Mouse (Mus musculus) embryo, embryonic 10 days (tissue): ENCODE measurements around the gene Arf6.
"Not testable (repeated sequence)": the region's sequence is repeated elsewhere in the genome, so short reads cannot be mapped to it uniquely, and the experiment has no call there.

Experiments
- DNase-seq: peaks from one replicate; pipeline ENCODE4 v3.0.0-alpha.2; 2015; ENCODE audit warnings: low spot score

The Arf6 gene

GRCm38 (mm10) chr12:69373850-69374766 is 2.2 kb downstream of the Arf6 start:
- no peak for DNase-seq

DNA sequence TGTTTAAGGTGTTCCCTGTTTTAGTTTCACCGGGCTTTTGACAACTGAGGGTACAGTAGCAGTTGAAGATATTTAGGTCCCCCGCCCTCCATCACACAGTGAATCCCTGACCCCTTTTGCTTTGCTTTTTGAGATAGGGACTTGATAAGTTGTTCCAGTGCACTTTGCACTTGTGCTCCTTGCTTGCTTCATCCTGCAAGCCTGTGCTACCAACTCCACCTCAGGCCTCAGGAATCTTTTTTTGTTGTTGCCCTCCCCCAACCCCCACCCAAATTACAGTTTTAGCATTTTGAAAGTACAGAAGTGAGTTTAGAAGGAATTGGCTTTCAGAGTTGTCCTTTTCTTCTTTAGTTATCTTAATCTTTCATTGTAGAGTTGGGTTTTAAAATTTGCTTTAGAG is 4.2 kb downstream of the Arf6 start:
- no peak for DNase-seq

GRCm38 (mm10) chr12:69377188-69377587 is 5.2 kb downstream of the Arf6 start:
- DNase-seq, result no peak

DNA sequence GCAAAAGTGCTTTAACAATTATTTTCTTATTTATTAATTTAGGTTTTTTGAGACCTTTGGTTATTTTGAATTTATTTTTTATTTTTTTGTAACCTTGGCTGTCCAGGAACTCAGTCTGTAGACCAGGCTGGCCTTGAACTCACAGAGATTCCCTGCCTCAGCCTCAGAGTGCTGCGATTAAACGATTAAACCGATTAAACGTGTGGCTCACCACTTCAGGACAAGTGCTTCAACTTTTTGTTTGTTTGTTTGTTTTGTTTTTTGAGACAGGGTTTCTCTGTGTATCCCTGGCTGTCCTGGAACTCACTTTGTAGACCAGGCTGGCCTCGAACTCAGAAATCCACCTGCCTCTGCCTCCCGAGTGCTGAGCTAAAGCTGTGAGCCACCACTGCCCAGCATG is 5.7 kb downstream of the Arf6 start:
- not testable (repeated sequence) for DNase-seq

GRCm38 (mm10) chr12:69378558-69379454 is 6.9 kb downstream of the Arf6 start:
- DNase-seq, result no peak

DNA sequence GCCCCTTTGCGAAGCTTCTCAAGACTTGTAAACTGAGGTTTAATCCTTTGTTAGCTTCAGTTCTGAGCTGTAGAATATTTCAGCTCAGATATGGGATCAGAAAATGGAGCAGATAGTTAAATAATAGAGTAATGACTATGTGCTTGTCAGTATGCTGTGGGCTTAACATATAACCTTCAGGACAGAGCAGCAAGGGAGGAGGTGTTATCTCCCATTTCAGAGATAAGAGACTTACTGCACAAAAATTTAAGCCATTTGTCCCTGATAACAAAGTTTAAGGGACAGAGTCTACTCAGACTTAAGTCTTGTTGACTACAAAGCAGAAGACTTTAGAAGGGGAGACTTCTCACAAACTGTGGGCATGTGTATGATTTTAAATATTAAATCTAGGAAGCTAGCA is 10.9 kb downstream of the Arf6 start:
- DNase-seq, result no peak

GRCm38 (mm10) chr12:69384606-69385005 is 12.7 kb downstream of the Arf6 start:
- no peak for DNase-seq

- no peak for DNase-seq
Measured at GRCm38 (mm10) chr12:69385542-69386280, 13.8 kb downstream of the Arf6 start.

- not testable (repeated sequence) for DNase-seq
Measured at GRCm38 (mm10) chr12:69386281-69386732, 14.4 kb downstream of the Arf6 start.

DNA sequence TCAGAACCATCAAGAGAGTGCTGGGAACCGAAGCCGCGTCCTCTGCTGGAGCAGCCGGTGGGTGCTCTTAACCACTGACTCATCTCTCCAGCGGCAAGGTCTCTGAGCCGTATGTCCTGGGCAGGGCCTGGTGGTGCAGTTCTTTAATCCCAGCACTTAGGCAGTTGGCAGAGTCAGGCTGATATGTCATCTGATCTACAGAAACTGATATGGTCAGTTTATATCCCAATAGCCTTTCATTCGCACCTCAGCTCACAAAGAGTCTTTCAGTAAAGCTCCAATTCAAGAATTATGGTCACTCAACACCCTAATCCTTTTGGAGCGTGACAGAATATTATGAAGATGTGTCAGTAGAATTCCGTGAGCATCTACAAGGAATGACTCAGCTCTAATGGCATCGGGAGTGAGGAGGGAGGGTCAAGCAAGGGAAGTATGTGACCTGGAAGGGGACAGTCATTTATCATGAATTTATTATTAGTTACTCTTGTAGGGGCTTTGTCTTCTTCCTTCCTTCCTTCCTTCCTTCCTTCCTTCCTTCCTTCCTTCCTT is 16.4 kb downstream of the Arf6 start:
- no peak for DNase-seq

DNA sequence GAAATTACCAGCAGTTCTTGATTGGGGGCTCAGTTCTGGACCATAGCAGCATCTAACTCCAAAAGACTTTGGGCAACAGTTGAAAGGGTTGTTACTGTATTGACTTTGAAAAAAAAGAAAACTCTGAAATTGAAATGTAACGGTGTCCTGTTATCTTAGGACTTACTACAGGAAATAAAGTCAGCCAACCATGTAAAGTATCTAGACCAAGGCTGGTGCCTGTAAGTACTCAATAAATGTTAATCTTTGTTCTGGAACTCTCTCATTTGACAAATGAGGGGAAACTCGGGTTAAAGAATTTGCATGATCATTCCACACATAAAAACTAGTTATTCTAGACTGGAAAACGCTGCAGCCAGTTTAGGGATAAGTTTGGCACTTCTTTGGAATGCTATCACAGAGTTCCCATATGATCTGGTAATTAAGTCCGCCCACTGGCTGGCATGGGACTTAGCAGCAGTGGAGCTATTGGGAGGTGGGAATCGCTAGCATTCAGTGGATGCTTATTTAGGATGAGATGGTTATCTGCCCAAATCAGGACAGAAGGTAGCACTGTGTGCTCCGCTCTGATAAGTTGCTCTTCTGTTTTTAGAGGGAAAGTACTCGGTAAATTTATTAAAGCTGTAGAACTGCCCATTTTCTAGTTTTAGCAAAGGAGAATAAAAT is 17.5 kb downstream of the Arf6 start:
- no peak for DNase-seq

DNA sequence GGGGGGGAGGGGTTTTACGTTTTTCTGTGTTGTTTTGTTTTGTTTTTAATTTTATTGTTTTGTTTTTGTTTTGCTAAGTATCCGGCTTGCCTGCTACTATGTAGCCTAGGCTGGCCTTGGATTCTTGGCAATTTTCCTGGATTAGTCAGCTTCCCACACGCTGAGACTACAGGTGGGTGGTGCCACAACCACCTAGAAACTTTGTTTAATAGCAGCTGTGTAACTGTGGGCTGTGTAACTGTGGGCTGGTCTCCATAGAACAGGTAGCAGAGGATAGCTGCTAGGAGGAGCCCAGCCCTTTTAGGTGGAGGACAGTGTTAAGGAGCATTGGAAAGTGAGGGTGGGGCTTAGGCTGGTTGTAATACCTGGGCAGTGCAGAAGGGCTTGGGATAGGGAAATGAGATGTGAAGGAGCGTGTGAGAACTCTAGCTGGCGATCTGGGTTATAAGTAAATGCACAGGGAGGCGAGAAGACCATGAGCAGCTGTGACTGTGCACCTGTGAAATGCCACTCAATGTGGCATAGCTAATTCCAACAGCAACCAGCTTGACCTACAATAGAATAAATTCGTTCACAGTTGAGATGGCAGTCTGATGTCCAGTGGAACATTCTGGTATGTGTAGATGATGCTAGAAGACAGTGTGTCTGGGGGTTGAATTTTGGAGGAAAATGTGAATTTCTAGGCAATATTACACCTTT is 18.2 kb downstream of the Arf6 start:
- DNase-seq, result no peak

DNA sequence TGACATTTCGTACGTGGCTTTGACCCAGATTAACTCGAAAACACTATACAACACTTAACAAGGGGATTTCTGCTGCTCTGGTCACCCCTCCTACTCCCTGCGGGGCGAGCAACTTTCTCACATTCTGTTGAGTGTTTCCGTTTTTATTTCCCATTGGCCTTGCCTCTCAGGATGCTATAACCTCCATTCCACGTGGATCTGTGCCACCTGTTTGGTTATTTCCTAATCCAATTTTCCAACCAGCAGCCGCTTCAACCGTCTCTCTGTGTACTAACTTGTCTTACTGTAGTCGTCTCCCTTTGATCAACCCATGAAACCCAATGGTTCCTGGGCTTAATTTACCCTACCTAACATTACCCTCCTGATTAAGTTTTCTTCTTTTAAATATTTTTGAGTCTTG is 21.1 kb downstream of the Arf6 start:
- no peak for DNase-seq

DNA sequence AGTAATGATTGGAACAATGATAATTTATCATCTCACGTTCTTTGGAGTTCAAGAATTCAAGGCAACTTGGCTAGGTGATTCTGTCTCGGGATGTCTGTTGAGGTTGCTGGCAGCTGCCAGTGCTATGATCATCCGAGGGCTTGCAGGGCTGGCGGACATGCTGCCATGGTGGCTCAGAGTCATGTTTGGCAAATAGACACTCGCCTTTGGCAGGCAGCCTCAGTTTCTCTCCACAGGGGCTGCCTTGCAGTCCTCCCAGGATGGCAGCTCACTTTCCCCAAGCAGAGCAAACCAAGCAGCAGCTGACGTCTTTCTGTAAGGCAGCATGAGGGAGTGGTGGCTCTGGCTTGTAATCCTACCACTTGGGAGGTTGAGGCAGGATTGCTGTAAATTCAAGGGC is 22.5 kb downstream of the Arf6 start:
- DNase-seq, result no peak

DNA sequence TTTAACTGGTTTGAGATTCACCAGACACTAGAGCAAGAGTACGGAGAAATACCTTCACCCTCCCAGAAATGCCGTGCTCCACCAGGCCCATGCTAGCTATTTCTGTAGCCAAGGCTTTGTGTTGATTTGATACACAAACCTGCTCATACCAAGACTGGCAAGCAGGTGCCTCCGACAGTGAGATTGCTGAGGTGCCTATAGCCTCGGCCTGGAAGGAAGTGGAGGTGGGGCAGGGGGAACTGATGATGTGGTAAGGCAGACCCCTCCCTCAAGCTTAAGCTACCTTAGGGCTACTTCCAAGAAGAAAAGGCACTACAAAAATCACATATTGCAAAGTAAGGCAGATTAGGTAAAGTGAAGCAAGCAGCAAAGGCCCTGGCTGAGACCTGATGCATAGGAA is 28.4 kb downstream of the Arf6 start:
- no peak for DNase-seq

DNA sequence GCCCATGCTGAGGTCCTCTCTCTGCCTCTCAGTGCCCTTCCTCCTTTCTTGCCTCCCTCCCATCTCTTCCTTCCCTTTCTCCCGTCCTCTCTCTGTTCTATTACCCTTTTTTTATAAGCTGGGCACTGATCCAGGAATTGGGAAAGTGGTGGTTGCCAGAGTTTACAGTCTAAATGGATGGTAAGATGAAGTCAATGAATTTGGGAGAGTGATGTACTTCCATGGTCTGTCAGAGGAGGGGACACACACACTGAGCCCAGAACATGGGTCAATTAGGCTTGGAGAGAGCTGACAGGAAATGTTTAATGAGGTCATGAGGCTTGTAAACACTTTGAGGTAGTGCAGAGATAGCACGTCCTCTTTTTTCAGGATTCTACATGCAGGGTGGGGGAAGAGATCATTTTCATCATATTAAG is 28.9 kb downstream of the Arf6 start:
- no peak for DNase-seq

- DNase-seq, result no peak
Measured at GRCm38 (mm10) chr12:69402100-69402499, 30.1 kb downstream of the Arf6 start.

DNA sequence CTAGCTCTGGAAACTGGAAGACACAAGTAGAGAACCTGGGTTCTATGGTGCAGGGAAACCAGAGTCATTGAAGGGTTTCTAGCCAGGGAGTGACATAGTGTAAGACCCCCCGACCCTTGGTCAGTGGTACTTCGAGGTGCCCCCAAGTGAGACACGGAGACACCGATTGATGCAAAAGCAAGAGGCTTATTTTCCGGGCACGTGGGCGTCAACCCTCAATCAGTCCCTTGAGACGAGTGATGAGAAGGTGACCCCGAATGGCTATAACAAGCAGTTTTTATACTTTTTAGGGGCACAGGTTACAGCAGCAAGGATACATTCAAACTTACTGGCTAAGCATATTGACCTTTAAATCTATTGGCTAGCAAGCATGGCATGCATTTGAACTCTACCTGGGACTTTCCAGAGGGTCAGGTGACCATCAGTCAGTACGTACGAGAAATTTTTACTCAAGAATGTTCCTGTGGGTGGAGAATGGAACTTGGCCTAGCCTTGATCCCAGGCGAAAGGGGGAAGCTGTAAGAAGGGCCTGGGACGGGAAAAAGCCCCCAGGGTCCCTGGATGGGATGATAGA is 30.7 kb downstream of the Arf6 start:
- no peak for DNase-seq

DNA sequence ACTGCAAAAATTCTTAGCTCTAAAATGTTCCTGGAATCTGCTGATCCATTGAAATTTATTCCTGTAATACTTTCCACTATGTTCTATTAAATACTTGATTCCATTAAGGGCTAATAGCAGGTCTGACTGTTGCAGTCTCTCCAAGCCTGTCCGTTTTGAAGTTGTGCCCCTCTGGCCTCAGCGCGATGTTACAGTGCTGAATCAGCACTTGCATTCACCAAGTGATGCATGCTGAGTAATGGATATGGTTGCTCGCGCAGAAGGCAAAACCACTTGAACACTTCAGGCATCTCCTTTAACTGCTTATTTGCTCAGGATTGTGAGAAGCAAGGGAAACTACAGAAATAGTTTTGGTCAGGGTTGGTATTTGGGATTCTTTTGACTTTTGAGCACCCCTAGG is 38.8 kb downstream of the Arf6 start:
- peak; percentile 29 for DNase-seq

DNA sequence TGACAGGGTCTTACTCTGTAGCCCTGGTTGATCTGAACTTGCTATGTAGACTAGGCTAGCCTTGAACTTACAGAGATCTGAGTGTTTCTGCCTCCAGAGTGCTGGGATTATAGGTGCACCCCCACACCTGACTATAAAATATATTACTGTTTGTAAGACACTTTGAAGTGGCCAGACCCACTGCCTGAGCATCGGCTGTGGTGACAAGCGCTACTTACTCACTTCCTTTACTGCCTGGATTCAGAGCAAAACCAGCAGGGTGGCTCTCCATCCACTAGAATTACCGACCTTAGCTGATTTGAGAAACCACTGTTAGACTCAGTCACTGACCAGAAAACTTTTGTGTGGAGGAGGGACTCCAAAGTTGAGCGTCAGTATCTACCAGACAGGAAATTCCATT is 40.0 kb downstream of the Arf6 start:
- DNase-seq, result no peak
